Comparison of ENCODE assay signal across 8 mouse cellular contexts in the genomic region with DNA sequence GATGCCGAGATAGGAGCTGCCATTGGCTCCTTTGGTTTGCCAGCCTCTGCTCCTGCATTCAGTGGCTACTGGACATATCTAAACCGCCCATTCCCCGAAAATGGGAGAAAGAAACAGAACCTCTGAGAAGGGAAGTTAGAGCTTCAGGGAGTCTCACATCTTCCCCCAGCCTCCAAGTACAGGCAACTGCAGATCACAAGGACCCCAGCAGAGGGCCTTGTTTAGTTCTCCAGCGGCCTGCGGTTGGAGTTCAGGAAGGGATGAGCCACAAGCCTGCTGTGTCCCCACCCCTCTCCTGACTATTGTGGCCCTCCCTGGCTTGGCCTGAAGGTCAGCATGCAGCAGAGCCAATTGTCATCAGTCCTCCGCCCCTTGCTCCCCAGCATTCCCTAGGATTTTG. TPM values are rescaled to one million over a fixed set of nuclear protein-coding genes. Genes with fewer than 3 reads are reported as not detected.
DNase-seq lines count a peak whose midpoint lies in the region; ATAC-seq and TF ChIP-seq lines count a peak whose summit lies in the region.

No protein-coding gene starts in this region.

- peaks cover 28% of the 10 kb centered on the region for H3K4me1 ChIP-seq in hindbrain, embryonic 14.5 days (replicated peaks; ENCODE audit: control insufficient read depth, insufficient read depth, low read length)
- peaks cover 4% of the 10 kb centered on the region; the same call in 1 of the 2 replicates for H3K4me1 ChIP-seq in lung, postnatal 0 days (ENCODE audit: insufficient read depth, low read depth, low read length)

- WGBS in hindbrain, embryonic 14.5 days: 15% methylated on average over 6 of the region's 6 CpGs
- WGBS in lung, postnatal 0 days: 19% methylated on average over 6 of the region's 6 CpGs

- peak; percentile 80 for TF ChIP-seq CTCF in lung, postnatal 0 days (IDR thresholded peaks at IDR 0.05)

- H3K4me3 ChIP-seq in hindbrain, embryonic 14.5 days (replicated peaks; ENCODE audit: low read length): peak overlapping the region; percentile 86
- peak overlapping the region; percentile 70 for H3K4me3 ChIP-seq in lung, postnatal 0 days (ENCODE audit: low read depth, low read length)

- H3K36me3 ChIP-seq in hindbrain, embryonic 14.5 days (replicated peaks; ENCODE audit: control insufficient read depth, insufficient read depth): no peaks in the 10 kb centered on the region
- no peaks in the 10 kb centered on the region for H3K36me3 ChIP-seq in lung, postnatal 0 days (ENCODE audit: insufficient read depth, low read length)

- H3K9ac ChIP-seq in hindbrain, embryonic 14.5 days: peak overlapping the region; percentile 82
- H3K9ac ChIP-seq in lung, postnatal 0 days (replicated peaks; ENCODE audit: low read depth): no peak overlapping the region

- H3K27ac ChIP-seq in hindbrain, embryonic 14.5 days: peak overlapping the region; percentile 89; the same call in 1 of the 2 replicates
- H3K27ac ChIP-seq in lung, postnatal 0 days (ENCODE audit: low read length): no peak overlapping the region

- no peak for TF ChIP-seq EP300 in lung, postnatal 0 days (IDR thresholded peaks at IDR 0.05)

- H3K9me3 ChIP-seq in hindbrain, embryonic 14.5 days (ENCODE audit: control insufficient read depth, low read length): no peaks in the 10 kb centered on the region
- H3K9me3 ChIP-seq in lung, postnatal 0 days (ENCODE audit: low read length): no peaks in the 10 kb centered on the region

- peak; percentile 42; the same call in 1 of the 2 replicates for ATAC-seq in hindbrain, embryonic 14.5 days (ENCODE audit: low FRiP score)
- peak; percentile 56 for ATAC-seq in lung, postnatal 0 days

- H3K27me3 ChIP-seq in hindbrain, embryonic 14.5 days (ENCODE audit: control insufficient read depth, insufficient read depth, low read length): 0 out of 2 replicates have a peak, but pooled peaks cover 14% of the 10 kb centered on the region
- H3K27me3 ChIP-seq in lung, postnatal 0 days (replicated peaks; ENCODE audit: insufficient read depth, low read length): 0 out of 2 replicates have a peak, but pooled peaks cover 4% of the 10 kb centered on the region

- peak overlapping the region; percentile 86 for H3K4me2 ChIP-seq in hindbrain, embryonic 14.5 days (replicated peaks)
- H3K4me2 ChIP-seq in lung, postnatal 0 days (replicated peaks; ENCODE audit: low read depth, low read length): peak overlapping the region; percentile 89

- DNase-seq in ZHBTc4 (ENCODE audit: low read depth, low spot score): peak; percentile 80
- DNase-seq in cerebellum, postnatal 25 days: peak; percentile 81 to 85
- peak; percentile 77 for DNase-seq in gastrocnemius, adult 18-20 months (ENCODE audit: low spot score)
- DNase-seq in hindbrain, embryonic 14.5 days (ENCODE audit: low spot score): peak; percentile 69
- peak; percentile 58 to 62 for DNase-seq in layer of hippocampus, postnatal 25 days (ENCODE audit: extremely low spot score in 1 of 2, low spot score in 1 of 2)
- DNase-seq in lung, postnatal 0 days (ENCODE audit: low spot score): peak; percentile 78
- peak; percentile 59 for DNase-seq in ovary, adult 18-20 months (ENCODE audit: low spot score)
- DNase-seq in thymus, postnatal 4 days: peak; percentile 73

RNA-seq across cellular contexts. Expression of a gene that starts 0.8 kb away (rescaled TPM):
- total RNA-seq in gastrocnemius, adult 18-20 months (2021): 10 to 100 TPM; 60.0 to 77.8 TPM
- polyA plus RNA-seq in hindbrain, embryonic 14.5 days (2014; fragmentation: Nextera tagmentation; extraction: Ambion mirVana): 14.6 and 17.2 TPM in 2 replicates
- 10 to 100 TPM; 53.9 to 56.2 TPM for total RNA-seq in layer of hippocampus, postnatal 25 days (2021)
- 42.8 and 51.8 TPM in 2 replicates for polyA plus RNA-seq in lung, postnatal 0 days (2015; fragmentation: Nextera tagmentation; extraction: Ambion mirVana)
